Mouse (Mus musculus): ENCODE results near the gene Topaz1. TPM values are rescaled to one million over a fixed set of nuclear protein-coding genes. Genes with fewer than 3 reads are reported as not detected.
A peak's percentile ranks its signal among the peaks of the same experiment; 100 is the strongest.

Topaz1 gene
- polyA plus RNA-seq, 1 experiment from 2014 or later = 0.16 TPM

- H3K4me1 ChIP-seq (ENCODE audit: insufficient read depth, low read depth, low read length) = no peaks in the 10 kb centered on the region
- H3K9me3 ChIP-seq (ENCODE audit: low read length) = no peaks in the 10 kb centered on the region
- ATAC-seq = no peak
Measured at GRCm38 (mm10) chr9:122815239-122815851, 68.2 kb downstream of the Topaz1 start.

GRCm38 (mm10) chr9:122823374-122824017, 76.3 kb downstream of the Topaz1 start:
- TF ChIP-seq CTCF (IDR thresholded peaks at IDR 0.05) (no peak), EP300 (IDR thresholded peaks at IDR 0.05) (no peak)
- no peak overlapping the region for H3K4me3 ChIP-seq (ENCODE audit: low read depth, low read length)
- no peak overlapping the region for H3K27ac ChIP-seq (ENCODE audit: low read length)
- no peak overlapping the region for H3K9ac ChIP-seq (replicated peaks; ENCODE audit: low read depth)
- H3K27me3 ChIP-seq (replicated peaks; ENCODE audit: insufficient read depth, low read length) = no peaks in the 10 kb centered on the region
- ATAC-seq (no peak), DNase-seq (ENCODE audit: low spot score) (no peak)
- no peaks in the 10 kb centered on the region for H3K9me3 ChIP-seq (ENCODE audit: low read length)
- no peak overlapping the region for H3K4me2 ChIP-seq (replicated peaks; ENCODE audit: low read depth, low read length)
- no peaks in the 10 kb centered on the region for H3K4me1 ChIP-seq (ENCODE audit: insufficient read depth, low read depth, low read length)
- H3K36me3 ChIP-seq (ENCODE audit: insufficient read depth, low read length) = peaks cover 30% of the 10 kb centered on the region; the same call in 1 of the 2 replicates
- 53% methylated on average over 5 of the region's 5 CpGs for WGBS

More at GRCm38 (mm10) chr9:122815239-122815851, 68.2 kb downstream of the Topaz1 start:
- Histone ChIP-seq H3K27ac (ENCODE audit: low read length) (no peak overlapping the region), H3K27me3 (replicated peaks; ENCODE audit: insufficient read depth, low read length) (no peaks in the 10 kb centered on the region), H3K9ac (replicated peaks; ENCODE audit: low read depth) (no peak overlapping the region), H3K4me3 (ENCODE audit: low read depth, low read length) (no peak overlapping the region), H3K4me2 (replicated peaks; ENCODE audit: low read depth, low read length) (no peak overlapping the region), H3K36me3 (ENCODE audit: insufficient read depth, low read length) (0 out of 2 replicates have a peak, but pooled peaks cover 14% of the 10 kb centered on the region)
- no peak for TF ChIP-seq EP300 (IDR thresholded peaks at IDR 0.05)
- TF ChIP-seq CTCF (IDR thresholded peaks at IDR 0.05) = no peak
- WGBS = 55% methylated on average over 4 of the region's 4 CpGs
- DNase-seq (ENCODE audit: low spot score) = no peak

GRCm38 (mm10) chr9:122826743-122827142, 79.6 kb downstream of the Topaz1 start:
- Histone ChIP-seq H3K27me3 (replicated peaks; ENCODE audit: insufficient read depth, low read length) (no peaks in the 10 kb centered on the region), H3K9ac (replicated peaks; ENCODE audit: low read depth) (no peak overlapping the region), H3K27ac (ENCODE audit: low read length) (no peak overlapping the region), H3K4me3 (ENCODE audit: low read depth, low read length) (no peak overlapping the region), H3K4me2 (replicated peaks; ENCODE audit: low read depth, low read length) (no peak overlapping the region), H3K9me3 (ENCODE audit: low read length) (no peaks in the 10 kb centered on the region), H3K4me1 (ENCODE audit: insufficient read depth, low read depth, low read length) (no peaks in the 10 kb centered on the region), H3K36me3 (ENCODE audit: insufficient read depth, low read length) (peaks cover 13% of the 10 kb centered on the region; the same call in 1 of the 2 replicates)
- ATAC-seq (no peak), DNase-seq (ENCODE audit: low spot score) (no peak)
- no peak for TF ChIP-seq CTCF (IDR thresholded peaks at IDR 0.05)
- no peak for TF ChIP-seq EP300 (IDR thresholded peaks at IDR 0.05)
- WGBS = 67% methylated on average over 4 of the region's 4 CpGs

GRCm38 (mm10) chr9:122829826-122830380, 82.8 kb downstream of the Topaz1 start:
- no peak for ATAC-seq
- no peak for TF ChIP-seq CTCF (IDR thresholded peaks at IDR 0.05)
- TF ChIP-seq EP300 (IDR thresholded peaks at IDR 0.05) = no peak
- no peaks in the 10 kb centered on the region for H3K9me3 ChIP-seq (ENCODE audit: low read length)
- H3K4me1 ChIP-seq (ENCODE audit: insufficient read depth, low read depth, low read length) = no peaks in the 10 kb centered on the region
- H3K9ac ChIP-seq (replicated peaks; ENCODE audit: low read depth) = no peak overlapping the region
- H3K4me2 ChIP-seq (replicated peaks; ENCODE audit: low read depth, low read length) = no peak overlapping the region
- H3K36me3 ChIP-seq (ENCODE audit: insufficient read depth, low read length) = 0 out of 2 replicates have a peak, but pooled peaks cover 15% of the 10 kb centered on the region
- H3K4me3 ChIP-seq (ENCODE audit: low read depth, low read length) = no peak overlapping the region
- WGBS = 42% methylated on average over 4 of the region's 4 CpGs
- no peak for DNase-seq (ENCODE audit: low spot score)
- H3K27me3 ChIP-seq (replicated peaks; ENCODE audit: insufficient read depth, low read length) = no peaks in the 10 kb centered on the region
- no peak overlapping the region for H3K27ac ChIP-seq (ENCODE audit: low read length)

GRCm38 (mm10) chr9:122836126-122836525, 89.0 kb downstream of the Topaz1 start:
- H3K4me2 ChIP-seq (replicated peaks; ENCODE audit: low read depth, low read length) = no peak overlapping the region
- H3K4me1 ChIP-seq (ENCODE audit: insufficient read depth, low read depth, low read length) = no peaks in the 10 kb centered on the region; the same call in 1 of the 2 replicates
- no peaks in the 10 kb centered on the region for H3K9me3 ChIP-seq (ENCODE audit: low read length)
- no peak overlapping the region for H3K4me3 ChIP-seq (ENCODE audit: low read depth, low read length)
- ATAC-seq (no peak), DNase-seq (ENCODE audit: low spot score) (peak; percentile 22)
- 62% methylated on average over 9 of the region's 9 CpGs for WGBS
- no peaks in the 10 kb centered on the region for H3K27me3 ChIP-seq (replicated peaks; ENCODE audit: insufficient read depth, low read length)
- 0 out of 2 replicates have a peak, but pooled peaks cover 7% of the 10 kb centered on the region for H3K36me3 ChIP-seq (ENCODE audit: insufficient read depth, low read length)
- no peak overlapping the region for H3K9ac ChIP-seq (replicated peaks; ENCODE audit: low read depth)
- H3K27ac ChIP-seq (ENCODE audit: low read length) = no peak overlapping the region
- TF ChIP-seq CTCF (IDR thresholded peaks at IDR 0.05) (no peak), EP300 (IDR thresholded peaks at IDR 0.05) (no peak)

- no peak overlapping the region for H3K4me2 ChIP-seq (replicated peaks; ENCODE audit: low read depth, low read length)
- 0 out of 2 replicates have a peak, but pooled peaks cover 7% of the 10 kb centered on the region for H3K36me3 ChIP-seq (ENCODE audit: insufficient read depth, low read length)
- H3K27ac ChIP-seq (ENCODE audit: low read length) = no peak overlapping the region
- no peak overlapping the region for H3K9ac ChIP-seq (replicated peaks; ENCODE audit: low read depth)
- no peak overlapping the region for H3K4me3 ChIP-seq (ENCODE audit: low read depth, low read length)
- 9% methylated on average over 6 of the region's 6 CpGs for WGBS
- H3K27me3 ChIP-seq (replicated peaks; ENCODE audit: insufficient read depth, low read length) = no peaks in the 10 kb centered on the region
- no peaks in the 10 kb centered on the region; the same call in 1 of the 2 replicates for H3K4me1 ChIP-seq (ENCODE audit: insufficient read depth, low read depth, low read length)
- TF ChIP-seq CTCF (IDR thresholded peaks at IDR 0.05) (no peak), EP300 (IDR thresholded peaks at IDR 0.05) (no peak)
- ATAC-seq = 0 out of 2 replicates have a peak, but pooled peaks have one; percentile 22
- DNase-seq (ENCODE audit: low spot score) = peak; percentile 14
- H3K9me3 ChIP-seq (ENCODE audit: low read length) = no peaks in the 10 kb centered on the region
Measured at GRCm38 (mm10) chr9:122836790-122837189, 89.6 kb downstream of the Topaz1 start.

Measured in lung, postnatal 0 days (tissue).